Mouse (Mus musculus): ENCODE measurements around the gene Rbm3.
A peak's percentile ranks its signal among the peaks of the same experiment; 100 is the strongest.
"Not testable (repeated sequence)": the region's sequence is repeated elsewhere in the genome, so short reads cannot be mapped to it uniquely, and the experiment has no call there.

Rbm3 gene

GRCm38 (mm10) chrX:8125235-8125634, 20.4 kb downstream of the Rbm3 start:
- no peak for DNase-seq

GRCm38 (mm10) chrX:8123821-8124470, 21.7 kb downstream of the Rbm3 start:
- DNase-seq: no peak

GRCm38 (mm10) chrX:8117264-8117663, 28.4 kb downstream of the Rbm3 start:
- no peak for DNase-seq

GRCm38 (mm10) chrX:8115275-8115674, 30.4 kb downstream of the Rbm3 start:
- DNase-seq: no peak

- no peak for DNase-seq
These were observed 40.7 kb downstream of the Rbm3 start for GRCm38 (mm10) chrX:8105019-8105418.

GRCm38 (mm10) chrX:8102213-8102668, 43.4 kb downstream of the Rbm3 start:
- DNase-seq: no peak

GRCm38 (mm10) chrX:8101017-8101416, 44.7 kb downstream of the Rbm3 start:
- DNase-seq: peak; percentile 44

- DNase-seq: no peak
These were observed 46.2 kb downstream of the Rbm3 start for GRCm38 (mm10) chrX:8099435-8099834.

GRCm38 (mm10) chrX:8096787-8097242, 48.9 kb downstream of the Rbm3 start:
- peak; percentile 98 for DNase-seq

GRCm38 (mm10) chrX:8096068-8096786, 49.5 kb downstream of the Rbm3 start:
- peak; percentile 80 for DNase-seq

- no peak for DNase-seq
These were observed 50.1 kb downstream of the Rbm3 start for GRCm38 (mm10) chrX:8095546-8095945.

GRCm38 (mm10) chrX:8090954-8091347, 54.7 kb downstream of the Rbm3 start:
- DNase-seq: not testable (repeated sequence)

- peak; percentile 25 for DNase-seq
These were observed 55.2 kb downstream of the Rbm3 start, which contains the start of gene Was for GRCm38 (mm10) chrX:8090346-8090953. Was (minus strand) TSS chrX:8090498.

- DNase-seq: no peak
These were observed 55.9 kb downstream of the Rbm3 start for GRCm38 (mm10) chrX:8089746-8090145.

Data from layer of hippocampus, adult 9-11 months (tissue).